Mouse (Mus musculus): ENCODE measurements at regions not wholly inside any gene's neighbourhood (a gene's known extent, or its start where the extent isn't known, plus 50 kb on each side); places are given as distances from the start of the nearest gene placed in this dataset.

- no peak for ATAC-seq (ENCODE audit: extremely low read depth, insufficient number of reproducible peaks, low FRiP score, poor library complexity, severe bottlenecking)
Observed at GRCm38 (mm10) chr2:9267675-9268074, 613.4 kb upstream of the 4930412O13Rik start.

GRCm38 (mm10) chr2:9283441-9283840 is 597.6 kb upstream of the 4930412O13Rik start:
- no peak for ATAC-seq (ENCODE audit: extremely low read depth, insufficient number of reproducible peaks, low FRiP score, poor library complexity, severe bottlenecking)

DNA sequence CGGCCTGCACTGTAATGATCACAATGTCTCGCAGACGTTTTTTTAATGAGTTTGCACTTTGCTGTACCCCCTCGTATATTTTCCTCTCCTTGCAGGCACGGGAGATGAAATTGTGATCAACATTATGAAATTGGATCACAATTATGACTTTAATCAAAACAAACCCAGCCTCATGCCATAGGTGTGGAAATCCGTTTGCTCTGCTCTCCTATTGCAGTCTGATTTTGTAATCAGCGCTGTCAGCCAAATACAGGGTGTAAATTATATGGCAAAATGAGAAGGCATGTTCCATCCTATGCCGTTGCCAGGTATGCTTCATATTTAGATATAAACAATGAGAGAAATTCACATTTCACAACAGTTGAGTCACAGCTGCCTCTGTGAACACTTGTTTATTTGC is 595.3 kb upstream of the 4930412O13Rik start:
- no peak for ATAC-seq (ENCODE audit: extremely low read depth, insufficient number of reproducible peaks, low FRiP score, poor library complexity, severe bottlenecking)

- no peak for ATAC-seq (ENCODE audit: extremely low read depth, insufficient number of reproducible peaks, low FRiP score, poor library complexity, severe bottlenecking)
Observed at GRCm38 (mm10) chr2:9287077-9287476, 594.0 kb upstream of the 4930412O13Rik start.

GRCm38 (mm10) chr2:9287623-9288022 is 593.4 kb upstream of the 4930412O13Rik start:
- no peak for ATAC-seq (ENCODE audit: extremely low read depth, insufficient number of reproducible peaks, low FRiP score, poor library complexity, severe bottlenecking)

- ATAC-seq (ENCODE audit: extremely low read depth, insufficient number of reproducible peaks, low FRiP score, poor library complexity, severe bottlenecking), result no peak
Observed at GRCm38 (mm10) chr2:9331630-9332352, 549.3 kb upstream of the 4930412O13Rik start.

DNA sequence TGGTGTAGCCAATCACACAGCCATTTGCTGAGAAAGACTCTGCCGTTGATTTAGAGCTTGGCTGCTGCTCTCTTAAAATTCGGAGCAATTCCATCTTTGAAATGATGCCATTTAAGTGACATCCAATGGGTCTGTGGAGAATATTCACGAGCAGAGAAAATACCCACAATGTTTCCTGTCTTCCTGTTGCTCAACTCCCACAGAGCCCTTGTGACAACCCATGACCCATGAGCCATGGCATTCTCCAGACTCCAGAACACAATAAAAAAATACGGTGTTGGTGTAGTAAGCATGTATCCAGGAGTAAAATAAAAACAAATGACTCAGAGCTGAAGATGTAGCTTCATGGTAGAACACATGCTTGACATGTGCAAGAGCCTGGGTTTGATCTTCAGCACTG is 532.1 kb upstream of the 4930412O13Rik start:
- no peak for ATAC-seq (ENCODE audit: extremely low read depth, insufficient number of reproducible peaks, low FRiP score, poor library complexity, severe bottlenecking)

GRCm38 (mm10) chr2:9349994-9350393 is 531.1 kb upstream of the 4930412O13Rik start:
- ATAC-seq (ENCODE audit: extremely low read depth, insufficient number of reproducible peaks, low FRiP score, poor library complexity, severe bottlenecking), result no peak

- ATAC-seq (ENCODE audit: extremely low read depth, insufficient number of reproducible peaks, low FRiP score, poor library complexity, severe bottlenecking), result no peak
Observed at GRCm38 (mm10) chr2:9352190-9352589, 528.9 kb upstream of the 4930412O13Rik start.

- ATAC-seq (ENCODE audit: extremely low read depth, insufficient number of reproducible peaks, low FRiP score, poor library complexity, severe bottlenecking), result no peak
Observed at GRCm38 (mm10) chr2:9360020-9360419, 521.0 kb upstream of the 4930412O13Rik start.

DNA sequence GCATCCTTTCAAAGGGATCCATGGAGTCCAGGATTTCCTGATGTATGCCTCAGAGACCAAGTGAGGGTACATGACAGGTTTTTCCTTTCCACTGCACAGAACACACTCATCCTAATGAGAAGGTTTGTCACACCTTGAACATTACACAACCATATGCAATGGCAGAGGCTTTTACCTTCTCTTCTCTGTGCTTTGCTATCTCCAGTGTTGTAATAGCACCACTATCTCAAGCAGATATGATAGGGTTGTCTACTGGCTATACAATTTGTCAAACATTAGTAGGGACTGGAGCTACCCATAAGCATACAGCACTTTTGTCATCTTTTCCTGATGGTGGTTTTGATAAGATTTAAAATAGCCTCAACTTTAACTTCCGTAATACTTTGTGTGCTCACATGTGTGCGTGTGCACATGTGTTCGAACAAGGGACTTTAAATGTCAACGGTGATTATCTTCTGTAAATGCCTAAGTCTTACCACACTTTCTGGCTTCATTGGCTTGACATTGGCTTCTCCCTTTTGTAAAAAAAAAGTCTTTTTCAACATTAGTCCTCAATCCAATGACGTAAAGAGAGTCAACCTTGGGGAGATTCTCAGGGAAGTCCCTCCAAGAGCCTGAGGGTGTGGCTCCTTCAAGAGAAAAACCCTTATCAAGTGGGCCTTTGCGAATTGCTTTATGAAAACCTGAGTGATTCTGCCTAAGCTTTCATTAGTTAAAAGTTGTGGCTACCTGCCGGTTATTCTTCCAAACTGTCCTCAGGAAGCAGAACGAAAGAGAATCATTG is 513.1 kb upstream of the 4930412O13Rik start:
- no peak for ATAC-seq (ENCODE audit: extremely low read depth, insufficient number of reproducible peaks, low FRiP score, poor library complexity, severe bottlenecking)

- no peak for ATAC-seq (ENCODE audit: extremely low read depth, insufficient number of reproducible peaks, low FRiP score, poor library complexity, severe bottlenecking)
Observed at GRCm38 (mm10) chr2:9369572-9369971, 511.5 kb upstream of the 4930412O13Rik start.

- no peak for ATAC-seq (ENCODE audit: extremely low read depth, insufficient number of reproducible peaks, low FRiP score, poor library complexity, severe bottlenecking)
Observed at GRCm38 (mm10) chr2:9386566-9386965, 494.5 kb upstream of the 4930412O13Rik start.

GRCm38 (mm10) chr2:9388058-9388457 is 493.0 kb upstream of the 4930412O13Rik start:
- no peak for ATAC-seq (ENCODE audit: extremely low read depth, insufficient number of reproducible peaks, low FRiP score, poor library complexity, severe bottlenecking)

GRCm38 (mm10) chr2:9395379-9395999 is 485.6 kb upstream of the 4930412O13Rik start:
- ATAC-seq (ENCODE audit: extremely low read depth, insufficient number of reproducible peaks, low FRiP score, poor library complexity, severe bottlenecking), result no peak

DNA sequence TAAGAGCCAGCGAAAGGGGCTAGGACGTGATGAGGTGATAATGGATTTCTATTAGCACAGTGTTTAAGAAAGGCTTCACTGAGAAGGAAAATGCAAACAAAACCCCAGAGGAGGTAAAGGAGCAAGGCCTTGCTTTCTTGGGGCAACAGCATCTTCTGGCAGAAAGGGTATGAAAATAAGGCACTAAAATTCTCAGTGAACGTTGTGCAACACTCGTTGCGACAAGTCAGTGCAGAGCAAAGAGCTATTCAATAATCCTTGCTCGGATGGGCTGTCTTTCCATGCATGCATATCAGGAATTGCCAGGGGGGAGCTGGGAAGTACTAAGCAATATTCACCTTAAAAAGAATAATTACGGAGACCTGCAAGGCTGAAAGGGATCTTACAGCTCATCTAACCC is 479.6 kb upstream of the 4930412O13Rik start:
- no peak for ATAC-seq (ENCODE audit: extremely low read depth, insufficient number of reproducible peaks, low FRiP score, poor library complexity, severe bottlenecking)

GRCm38 (mm10) chr2:9402281-9402680 is 478.8 kb upstream of the 4930412O13Rik start:
- ATAC-seq (ENCODE audit: extremely low read depth, insufficient number of reproducible peaks, low FRiP score, poor library complexity, severe bottlenecking), result no peak

GRCm38 (mm10) chr2:9409075-9409474 is 472.0 kb upstream of the 4930412O13Rik start:
- no peak for ATAC-seq (ENCODE audit: extremely low read depth, insufficient number of reproducible peaks, low FRiP score, poor library complexity, severe bottlenecking)

GRCm38 (mm10) chr2:9422686-9423085 is 458.4 kb upstream of the 4930412O13Rik start:
- ATAC-seq (ENCODE audit: extremely low read depth, insufficient number of reproducible peaks, low FRiP score, poor library complexity, severe bottlenecking), result no peak

DNA sequence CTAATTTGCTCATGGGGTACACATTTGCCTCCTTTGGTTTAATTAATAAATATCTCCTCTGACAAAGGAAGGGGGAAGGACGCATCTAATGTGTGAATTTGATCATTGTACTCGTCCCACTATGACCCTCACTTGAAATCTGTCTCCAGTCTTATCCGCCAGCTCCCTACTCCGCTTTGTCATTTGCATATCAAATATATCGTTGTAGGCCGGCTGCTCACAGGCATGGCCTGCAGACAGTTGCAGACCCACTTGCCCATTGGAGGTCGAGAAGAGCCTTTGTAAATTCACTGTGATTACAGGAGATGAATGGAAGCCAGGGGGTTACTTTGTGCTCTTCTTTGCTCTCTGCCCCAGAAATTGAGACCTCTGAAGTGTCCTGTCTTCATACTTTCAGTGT is 457.5 kb upstream of the 4930412O13Rik start:
- ATAC-seq (ENCODE audit: extremely low read depth, insufficient number of reproducible peaks, low FRiP score, poor library complexity, severe bottlenecking), result no peak
